Mouse (Mus musculus) myocyte (in vitro differentiated cells): ENCODE data around the gene Cpt2. TPM values are rescaled to one million over a fixed set of nuclear protein-coding genes. Genes with fewer than 3 reads are reported as not detected.

Source experiments
- H3K27me3 ChIP-seq: one replicate; pipeline ENCODE4 v1.6.1; 2011; ENCODE audit not compliant: control insufficient read depth, insufficient read depth, insufficient read length
- H3K36me3 ChIP-seq: one replicate; pipeline ENCODE4 v1.6.1; 2011; ENCODE audit not compliant: control insufficient read depth, insufficient read depth
- H3K4me2 ChIP-seq: one replicate; pipeline ENCODE4 v1.6.1; 2011; ENCODE audit warnings: low read depth, control low read depth
- H3K4me3 ChIP-seq: one replicate; pipeline ENCODE4 v1.5.1; 2011; ENCODE audit warnings: mild to moderate bottlenecking, control low read depth, moderate library complexity
- H3K79me2 ChIP-seq: one replicate; pipeline ENCODE4 v1.6.1; 2011; ENCODE audit not compliant: control insufficient read depth, insufficient read depth
- H3ac ChIP-seq: one replicate; pipeline ENCODE4 v1.6.1; 2011; ENCODE audit not compliant: control insufficient read depth, insufficient read length
- CEBPB ChIP-seq: IDR thresholded peaks from 2 replicates; pipeline ENCODE4 v1.6.1; 2011; ENCODE audit warnings: mild to moderate bottlenecking, moderate library complexity; ENCODE audit not compliant: poor library complexity, insufficient read depth, severe bottlenecking
- E2F4 ChIP-seq: IDR thresholded peaks from one replicate; pipeline ENCODE4 v1.6.1; 2011; ENCODE audit warnings: mild to moderate bottlenecking, control low read depth, moderate library complexity; ENCODE audit not compliant: insufficient read depth
- MAX ChIP-seq: IDR thresholded peaks from one replicate; pipeline ENCODE4 v1.6.1; 2011; ENCODE audit warnings: low read depth, mild to moderate bottlenecking, control low read depth
- MYOD1 ChIP-seq, 3 experiments: IDR thresholded peaks; one replicate each; pipeline ENCODE4 v1.6.1; 2011; ENCODE audit warnings: control low read depth in 2 of 3, low read depth in 2 of 3, mild to moderate bottlenecking in 2 of 3, moderate library complexity in 1 of 3; ENCODE audit not compliant: insufficient read length in 2 of 3, control insufficient read depth in 1 of 3
- MYOG ChIP-seq, 3 experiments: IDR thresholded peaks; one replicate each; pipeline ENCODE4 v1.6.1; 2011; ENCODE audit warnings: control low read depth in 2 of 3, low read depth in 2 of 3, mild to moderate bottlenecking in 2 of 3; ENCODE audit not compliant: insufficient read length in 2 of 3, control insufficient read depth in 1 of 3, insufficient read depth in 1 of 3
- POLR2A ChIP-seq: IDR thresholded peaks from one replicate; pipeline ENCODE4 v1.6.1; 2011; ENCODE audit warnings: low read depth, mild to moderate bottlenecking, control low read depth, moderate library complexity; ENCODE audit not compliant: insufficient read length
- POLR2AphosphoS2 ChIP-seq: IDR thresholded peaks from one replicate; pipeline ENCODE4 v1.6.1; 2011; ENCODE audit warnings: low read depth, control low read depth; ENCODE audit not compliant: insufficient read length
- REST ChIP-seq: IDR thresholded peaks from one replicate; pipeline ENCODE4 v1.6.1; 2011; ENCODE audit warnings: mild to moderate bottlenecking, control low read depth, moderate library complexity; ENCODE audit not compliant: insufficient read depth, insufficient read length
- SRF ChIP-seq: IDR thresholded peaks from one replicate; pipeline ENCODE4 v1.6.1; 2011; ENCODE audit warnings: low read depth; ENCODE audit not compliant: control insufficient read depth, insufficient read length
- TCF12 ChIP-seq: IDR thresholded peaks from one replicate; pipeline ENCODE4 v1.6.1; 2011; ENCODE audit warnings: mild to moderate bottlenecking, control low read depth; ENCODE audit not compliant: poor library complexity, insufficient read depth, severe bottlenecking
- TCF3 ChIP-seq: IDR thresholded peaks from one replicate; pipeline ENCODE4 v1.6.1; 2011; ENCODE audit warnings: low read depth, control low read depth; ENCODE audit not compliant: insufficient read length
- USF1 ChIP-seq: IDR thresholded peaks from one replicate; pipeline ENCODE4 v1.6.1; 2011; ENCODE audit warnings: low read depth, mild to moderate bottlenecking, control low read depth, moderate library complexity
- polyA plus RNA-seq: library from polyadenylated mRNA; unstranded; fragments of >200 nt; fragmentation: generic; extraction: Trizol; gene quantifications from one replicate; pipeline ENCODE4 v1.2.1, GENCODE M21; 2012; ENCODE audit warnings: missing spikeins

Gene Cpt2
- polyA plus RNA-seq, 1 experiment, result 29.4 TPM

GRCm38 (mm10) chr4:107952845-107953244, 29.4 kb upstream of the Cpt2 start:
- Histone ChIP-seq H3K4me2 (no peak overlapping the region), H3ac (no peak overlapping the region), H3K79me2 (no peaks in the 10 kb centered on the region), H3K36me3 (no peaks in the 10 kb centered on the region), H3K4me3 (no peak overlapping the region), H3K27me3 (peaks cover 14% of the 10 kb centered on the region)
- TF ChIP-seq POLR2A, result no peak
- TF ChIP-seq USF1, result no peak
- no peak for TF ChIP-seq MYOG (IDR thresholded peaks at IDR 0.05; ENCODE audit: control insufficient read depth in 1 of 3, insufficient read depth in 1 of 3, insufficient read length in 2 of 3, low read depth in 2 of 3)
- TF ChIP-seq REST, result no peak
- TF ChIP-seq E2F4, result no peak
- TF ChIP-seq TCF3, result no peak
- no peak for TF ChIP-seq SRF
- TF ChIP-seq TCF12, result no peak
- TF ChIP-seq CEBPB, result no peak
- TF ChIP-seq MAX, result no peak
- TF ChIP-seq POLR2AphosphoS2, result no peak
- TF ChIP-seq MYOD1 (IDR thresholded peaks at IDR 0.05; ENCODE audit: control insufficient read depth in 1 of 3, insufficient read length in 2 of 3, low read depth in 2 of 3), result no peak

- peaks cover 14% of the 10 kb centered on the region for H3K27me3 ChIP-seq
- no peak for TF ChIP-seq CEBPB
- no peak for TF ChIP-seq TCF12
- no peak for TF ChIP-seq POLR2AphosphoS2
- TF ChIP-seq MYOD1 (IDR thresholded peaks at IDR 0.05; ENCODE audit: control insufficient read depth in 1 of 3, insufficient read length in 2 of 3, low read depth in 2 of 3), result no peak
- no peaks in the 10 kb centered on the region for H3K79me2 ChIP-seq
- H3K4me3 ChIP-seq, result no peak overlapping the region
- no peaks in the 10 kb centered on the region for H3K36me3 ChIP-seq
- H3ac ChIP-seq, result no peak overlapping the region
- H3K4me2 ChIP-seq, result no peak overlapping the region
Measured at GRCm38 (mm10) chr4:107949918-107950317, 26.5 kb upstream of the Cpt2 start.

- TF ChIP-seq E2F4 (no peak), TCF12 (no peak), MYOD1 (IDR thresholded peaks at IDR 0.05; ENCODE audit: control insufficient read depth in 1 of 3, insufficient read length in 2 of 3, low read depth in 2 of 3) (no peak), CEBPB (no peak), REST (no peak), POLR2A (no peak), SRF (no peak), USF1 (no peak), MYOG (IDR thresholded peaks at IDR 0.05; ENCODE audit: control insufficient read depth in 1 of 3, insufficient read depth in 1 of 3, insufficient read length in 2 of 3, low read depth in 2 of 3) (no peak)
- H3K27me3 ChIP-seq, result no peaks in the 10 kb centered on the region
Measured at GRCm38 (mm10) chr4:107944141-107944540, 20.7 kb upstream of the Cpt2 start.

GRCm38 (mm10) chr4:107942741-107943140, 19.3 kb upstream of the Cpt2 start:
- H3ac ChIP-seq, result no peak overlapping the region
- H3K36me3 ChIP-seq, result no peaks in the 10 kb centered on the region
- TF ChIP-seq TCF12 (no peak), TCF3 (no peak), REST (no peak), SRF (no peak), MAX (no peak), USF1 (no peak), CEBPB (no peak), MYOG (IDR thresholded peaks at IDR 0.05; ENCODE audit: control insufficient read depth in 1 of 3, insufficient read depth in 1 of 3, insufficient read length in 2 of 3, low read depth in 2 of 3) (no peak), E2F4 (no peak), POLR2AphosphoS2 (no peak)
- no peak overlapping the region for H3K4me2 ChIP-seq
- no peaks in the 10 kb centered on the region for H3K79me2 ChIP-seq
- H3K27me3 ChIP-seq, result no peaks in the 10 kb centered on the region
- H3K4me3 ChIP-seq, result no peak overlapping the region

More at GRCm38 (mm10) chr4:107944141-107944540, 20.7 kb upstream of the Cpt2 start:
- no peak overlapping the region for H3K4me3 ChIP-seq
- H3K79me2 ChIP-seq, result no peaks in the 10 kb centered on the region
- no peak overlapping the region for H3ac ChIP-seq
- H3K4me2 ChIP-seq, result no peak overlapping the region
- no peaks in the 10 kb centered on the region for H3K36me3 ChIP-seq

GRCm38 (mm10) chr4:107938124-107938523, 14.7 kb upstream of the Cpt2 start:
- H3K4me2 ChIP-seq, result no peak overlapping the region
- no peak for TF ChIP-seq CEBPB
- TF ChIP-seq POLR2A, result no peak
- no peak for TF ChIP-seq E2F4
- no peak for TF ChIP-seq MAX
- TF ChIP-seq POLR2AphosphoS2, result no peak
- TF ChIP-seq TCF12, result no peak
- no peak for TF ChIP-seq MYOD1 (IDR thresholded peaks at IDR 0.05; ENCODE audit: control insufficient read depth in 1 of 3, insufficient read length in 2 of 3, low read depth in 2 of 3)
- TF ChIP-seq USF1, result no peak
- no peak for TF ChIP-seq MYOG (IDR thresholded peaks at IDR 0.05; ENCODE audit: control insufficient read depth in 1 of 3, insufficient read depth in 1 of 3, insufficient read length in 2 of 3, low read depth in 2 of 3)
- TF ChIP-seq SRF, result no peak
- no peaks in the 10 kb centered on the region for H3K27me3 ChIP-seq
- H3K79me2 ChIP-seq, result no peaks in the 10 kb centered on the region
- H3K4me3 ChIP-seq, result no peak overlapping the region
- no peaks in the 10 kb centered on the region for H3K36me3 ChIP-seq
- H3ac ChIP-seq, result no peak overlapping the region
